Mouse (Mus musculus): Measurements from ENCODE around the gene Xntrpc. TPM values are rescaled to one million over a fixed set of nuclear protein-coding genes. Genes with fewer than 3 reads are reported as not detected.

Xntrpc gene
- polyA plus RNA-seq, 1 experiment from 2014 or later, result 0.22 TPM

Other genes with a start within 250 kb of the Xntrpc start
- not detected in 2 replicates for gene Phox2a, start 247.4 kb upstream of the Xntrpc start, polyA plus RNA-seq (2015; fragmentation: Nextera tagmentation; extraction: Ambion mirVana)
- 3.6 and 5.2 TPM in 2 replicates for gene Inppl1, start 227.5 kb upstream of the Xntrpc start, polyA plus RNA-seq (2015; fragmentation: Nextera tagmentation; extraction: Ambion mirVana)
- 3.6 and 4.4 TPM in 2 replicates for gene Folr2, start 208.5 kb upstream of the Xntrpc start, polyA plus RNA-seq (2015; fragmentation: Nextera tagmentation; extraction: Ambion mirVana)
- 66.2 and 71.8 TPM in 2 replicates for gene Anapc15, start 202.0 kb upstream of the Xntrpc start, polyA plus RNA-seq (2015; fragmentation: Nextera tagmentation; extraction: Ambion mirVana)
- 0.38 and 0.41 TPM in 2 replicates for gene Folr1, start 194.9 kb upstream of the Xntrpc start, polyA plus RNA-seq (2015; fragmentation: Nextera tagmentation; extraction: Ambion mirVana)
- 75.2 and 76.5 TPM in 2 replicates for gene Lamtor1, start 159.8 kb upstream of the Xntrpc start, polyA plus RNA-seq (2015; fragmentation: Nextera tagmentation; extraction: Ambion mirVana)
- gene Tomt, start 159.4 kb upstream of the Xntrpc start, polyA plus RNA-seq (2015; fragmentation: Nextera tagmentation; extraction: Ambion mirVana), result 0.15 and 0.21 TPM in 2 replicates
- gene Lrrc51, start 131.8 kb upstream of the Xntrpc start, polyA plus RNA-seq (2015; fragmentation: Nextera tagmentation; extraction: Ambion mirVana), result 2.1 TPM in 2 replicates
- 24.5 and 30.7 TPM in 2 replicates for gene Numa1, start 131.6 kb upstream of the Xntrpc start, polyA plus RNA-seq (2015; fragmentation: Nextera tagmentation; extraction: Ambion mirVana)
- 9.1 and 11.1 TPM in 2 replicates for gene Il18bp, start 47.0 kb upstream of the Xntrpc start, polyA plus RNA-seq (2015; fragmentation: Nextera tagmentation; extraction: Ambion mirVana)
- gene Rnf121, start 244 bp upstream of the Xntrpc start, polyA plus RNA-seq (2015; fragmentation: Nextera tagmentation; extraction: Ambion mirVana), result 10.6 and 11.6 TPM in 2 replicates
- 13.6 and 14.2 TPM in 2 replicates for gene Xndc1, start 202 bp upstream of the Xntrpc start, polyA plus RNA-seq (2015; fragmentation: Nextera tagmentation; extraction: Ambion mirVana)
- not detected in 2 replicates for gene Trpc2, start 17.4 kb downstream of the Xntrpc start, polyA plus RNA-seq (2015; fragmentation: Nextera tagmentation; extraction: Ambion mirVana)
- 0.22 and 0.48 TPM in 2 replicates for gene Art1, start 36.0 kb downstream of the Xntrpc start, polyA plus RNA-seq (2015; fragmentation: Nextera tagmentation; extraction: Ambion mirVana)
- gene Art5, start 43.8 kb downstream of the Xntrpc start, polyA plus RNA-seq (2015; fragmentation: Nextera tagmentation; extraction: Ambion mirVana), result 0.07 and 0.32 TPM in 2 replicates
- not detected in 2 replicates for gene Chrna10, start 51.1 kb downstream of the Xntrpc start, polyA plus RNA-seq (2015; fragmentation: Nextera tagmentation; extraction: Ambion mirVana)
- 16.9 and 20.7 TPM in 2 replicates for gene Nup98, start 144.5 kb downstream of the Xntrpc start, polyA plus RNA-seq (2015; fragmentation: Nextera tagmentation; extraction: Ambion mirVana)
- gene Pgap2, start 144.5 kb downstream of the Xntrpc start, polyA plus RNA-seq (2015; fragmentation: Nextera tagmentation; extraction: Ambion mirVana), result 23.3 and 27.3 TPM in 2 replicates
- 56.0 and 58.2 TPM in 2 replicates for gene Rhog, start 190.3 kb downstream of the Xntrpc start, polyA plus RNA-seq (2015; fragmentation: Nextera tagmentation; extraction: Ambion mirVana)
- 13.3 and 15.0 TPM in 2 replicates for gene Stim1, start 202.1 kb downstream of the Xntrpc start, polyA plus RNA-seq (2015; fragmentation: Nextera tagmentation; extraction: Ambion mirVana)

Measured in liver, embryonic 13.5 days (tissue).